Mouse (Mus musculus) small intestine, adult 2 months (tissue): ENCODE data around the gene Cpvl.

Experiments
- CTCF ChIP-seq: fragments of 200-500 bp; IDR thresholded peaks from 2 replicates; pipeline ENCODE4 v1.5.1; 2012; ENCODE audit warnings: low read depth, mild to moderate bottlenecking, control low read depth, inconsistent platforms, low read length, moderate library complexity, mixed read lengths; ENCODE audit not compliant: insufficient replicate concordance, insufficient read length; ENCODE audit errors: extremely low read depth
- POLR2A ChIP-seq: fragments of 200-500 bp; IDR thresholded peaks from 2 replicates; pipeline ENCODE4 v1.6.1; 2012; ENCODE audit warnings: low read depth, mild to moderate bottlenecking, control low read depth, inconsistent platforms, low read length, moderate library complexity

DNA sequence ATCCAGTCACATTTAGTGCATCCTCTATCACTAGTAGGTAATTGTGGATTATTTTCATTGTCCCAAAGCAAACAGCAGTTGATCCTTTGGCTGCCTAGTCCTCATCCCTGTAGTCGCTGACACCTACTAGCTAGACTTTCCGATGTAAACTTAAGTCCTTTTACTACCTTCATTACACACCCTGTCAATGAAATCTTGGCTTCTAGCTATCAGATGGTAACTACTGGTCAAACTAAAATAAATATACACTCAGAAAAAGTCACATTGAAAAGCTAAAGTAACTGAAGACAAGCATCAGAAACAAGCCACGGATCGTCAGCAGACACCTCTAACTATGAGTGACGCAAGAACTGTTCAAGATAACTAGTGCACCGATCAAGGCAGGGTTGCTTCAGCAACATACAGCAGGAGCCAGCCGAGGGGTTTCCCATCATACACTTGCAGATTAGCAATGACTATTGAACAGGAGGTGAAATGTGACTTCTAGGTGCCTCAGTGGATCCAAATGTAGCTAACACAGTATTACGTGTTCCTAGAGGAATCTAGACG, 103.5 kb downstream of the Cpvl start:
- TF ChIP-seq POLR2A (no peak), CTCF (no peak)
